Mouse (Mus musculus): ENCODE measurements around the gene Ifitm1.

Gene Ifitm1

GRCm38 (mm10) chr7:140949255-140949654 is 17.8 kb upstream of the Ifitm1 start:
- intact Hi-C loops (cut with DNase I), result loop anchor here (10.0 kb wide), 1 partner anchor 216 kb away; no protein-coding TSS in a partner anchor

- intact Hi-C loops (cut with DNase I), result loop anchor here (10.0 kb wide), 1 partner anchor 215 kb away; no protein-coding TSS in a partner anchor
Observed at GRCm38 (mm10) chr7:140949824-140950530, 17.0 kb upstream of the Ifitm1 start, which contains the start of gene Ifitm5. Gene Ifitm5 (minus strand): TSS chr7:140950291.

- intact Hi-C loops (cut with DNase I), result no loop called here
Observed at GRCm38 (mm10) chr7:140951051-140951450, 16.0 kb upstream of the Ifitm1 start.

- intact Hi-C loops (cut with DNase I), result no loop called here
Observed at GRCm38 (mm10) chr7:140951765-140952164, 15.3 kb upstream of the Ifitm1 start.

GRCm38 (mm10) chr7:140952441-140952840 is 14.6 kb upstream of the Ifitm1 start:
- intact Hi-C loops (cut with DNase I), result no loop called here

- intact Hi-C loops (cut with DNase I), result no loop called here
Observed at GRCm38 (mm10) chr7:140953133-140953532, 13.9 kb upstream of the Ifitm1 start.

GRCm38 (mm10) chr7:140953800-140954732 is 13.0 kb upstream of the Ifitm1 start:
- intact Hi-C loops (cut with DNase I), result no loop called here

- intact Hi-C loops (cut with DNase I), result loop anchor here (5.0 kb wide), 1 partner anchor 53 kb away; no protein-coding TSS in a partner anchor
Observed at GRCm38 (mm10) chr7:140954733-140955071, 12.3 kb upstream of the Ifitm1 start.

- intact Hi-C loops (cut with DNase I), result loop anchor here (5.0 kb wide), 1 partner anchor 52 kb away; no protein-coding TSS in a partner anchor
Observed at GRCm38 (mm10) chr7:140955342-140955741, 11.7 kb upstream of the Ifitm1 start.

GRCm38 (mm10) chr7:140955758-140956555 is 11.1 kb upstream of the Ifitm1 start, which contains the start of the genes Gm45717 and Ifitm2:
Gene Gm45717 (minus strand): TSS chr7:140955937.
Gene Ifitm2 (minus strand): TSS chr7:140955987.
- intact Hi-C loops (cut with DNase I), result loop anchor here (5.0 kb wide), 1 partner anchor 51 kb away; no protein-coding TSS in a partner anchor

GRCm38 (mm10) chr7:140956556-140956869 is 10.5 kb upstream of the Ifitm1 start:
- intact Hi-C loops (cut with DNase I), result loop anchor here (5.0 kb wide), 1 partner anchor 51 kb away; no protein-coding TSS in a partner anchor

- intact Hi-C loops (cut with DNase I), result loop anchor here (2.0 to 5.0 kb wide), 2 partner anchors 48 to 89 kb away; no protein-coding TSS in a partner anchor
Observed at GRCm38 (mm10) chr7:140959181-140959901, 7.7 kb upstream of the Ifitm1 start.

- intact Hi-C loops (cut with DNase I), result loop anchor here (10.0 kb wide), 1 partner anchor 115 kb away; the partner anchor contains the start of genes Odf3 and Scgb1c1
Observed at GRCm38 (mm10) chr7:140960026-140960425, 7.0 kb upstream of the Ifitm1 start.

- intact Hi-C loops (cut with DNase I), result loop anchor here (10.0 kb wide), 1 partner anchor 117 kb away; the partner anchor contains the start of genes Odf3 and Scgb1c1
Observed at GRCm38 (mm10) chr7:140961416-140961815, 5.6 kb upstream of the Ifitm1 start.

- intact Hi-C loops (cut with DNase I), result loop anchor here (10.0 kb wide), 1 partner anchor 118 kb away; the partner anchor contains the start of genes Odf3 and Scgb1c1
Observed at GRCm38 (mm10) chr7:140962733-140963132, 4.3 kb upstream of the Ifitm1 start.

- intact Hi-C loops (cut with DNase I), result loop anchor here (10.0 kb wide), 1 partner anchor 123 kb away; the partner anchor contains the start of genes Odf3 and Scgb1c1
Observed at GRCm38 (mm10) chr7:140967862-140968591, 1.0 kb downstream of the Ifitm1 start.

- intact Hi-C loops (cut with DNase I), result loop anchor here (10.0 kb wide), 1 partner anchor 124 kb away; the partner anchor contains the start of genes Odf3 and Scgb1c1
Observed at GRCm38 (mm10) chr7:140968710-140969109, 1.7 kb downstream of the Ifitm1 start.

- intact Hi-C loops (cut with DNase I), result loop anchor here (5.0 kb wide), 1 partner anchor 36 kb away; no protein-coding TSS in a partner anchor
Observed at GRCm38 (mm10) chr7:140970931-140971330, 3.9 kb downstream of the Ifitm1 start.

Data from adrenal gland (tissue).